Mouse (Mus musculus) layer of hippocampus, postnatal 36 days (tissue): ENCODE results near the gene Poc1a. TPM values are rescaled to one million over a fixed set of nuclear protein-coding genes. Genes with fewer than 3 reads are reported as not detected.
A peak's percentile ranks its signal among the peaks of the same experiment; 100 is the strongest.

Source experiments
- DNase-seq, 2 experiments: peaks; one replicate each; pipeline ENCODE4 v3.0.0; 2022
- total RNA-seq, 2 experiments: library from RNA; stranded (reverse); gene quantifications; 2 replicates each; pipeline ENCODE4 v1.2.3; 2021

The Poc1a gene
- total RNA-seq, 2 experiments from 2014 or later, result 10.6 to 12.2 TPM

DNA sequence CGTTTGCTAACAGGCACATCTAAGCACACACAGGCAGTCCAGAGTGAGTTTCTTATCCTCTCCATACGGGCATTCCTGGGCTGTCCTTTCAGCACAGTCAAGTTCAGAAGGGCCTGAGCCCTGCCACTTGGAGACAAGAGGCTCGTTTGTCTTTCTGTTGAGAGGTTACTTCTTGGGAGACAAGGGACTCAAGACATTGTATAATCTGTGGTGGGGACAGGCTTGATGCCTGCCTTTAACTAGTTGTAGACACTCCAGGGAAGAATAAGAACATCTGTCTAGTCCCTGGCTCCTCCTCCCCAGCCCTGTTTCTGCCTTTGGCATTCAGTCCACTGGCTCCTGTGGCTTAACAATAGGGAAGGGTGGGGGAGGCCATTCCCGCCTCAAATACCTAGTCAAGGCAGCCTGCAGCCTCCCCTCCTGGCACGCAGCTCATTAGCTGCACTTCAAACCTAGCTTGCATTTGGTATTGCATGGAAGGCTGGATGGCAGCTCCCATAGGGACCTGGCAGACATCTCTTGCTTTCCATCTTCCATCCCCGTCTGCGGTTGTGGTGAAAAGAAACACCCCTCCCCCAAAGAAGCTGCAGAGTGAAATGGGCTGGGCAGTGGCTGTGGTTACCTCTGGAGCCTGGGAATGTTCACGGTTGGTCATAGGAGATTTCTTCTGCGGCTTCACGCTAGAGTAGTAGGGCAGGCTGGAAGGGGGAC is 57.8 kb downstream of the Poc1a start:
- DNase-seq, result no peak

DNA sequence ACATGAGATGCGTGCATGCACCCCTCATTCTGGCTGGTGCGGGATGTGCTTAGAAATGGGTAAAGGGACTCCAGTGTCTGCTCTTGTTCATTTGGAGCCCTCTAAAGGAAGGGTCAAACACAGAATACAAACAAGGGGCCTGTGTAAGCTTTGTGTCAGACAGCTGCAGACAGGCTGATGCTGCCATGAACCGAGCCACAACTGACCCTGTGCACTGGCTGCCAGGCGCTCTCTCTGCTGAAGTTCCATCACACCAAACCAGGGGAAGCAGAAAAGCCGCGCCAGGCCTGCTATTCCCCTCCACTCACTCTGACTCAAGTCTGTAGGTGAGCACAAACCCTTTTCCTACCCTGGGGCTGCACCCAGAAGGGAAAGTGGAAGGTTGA is 58.3 kb downstream of the Poc1a start:
- DNase-seq, result no peak

DNA sequence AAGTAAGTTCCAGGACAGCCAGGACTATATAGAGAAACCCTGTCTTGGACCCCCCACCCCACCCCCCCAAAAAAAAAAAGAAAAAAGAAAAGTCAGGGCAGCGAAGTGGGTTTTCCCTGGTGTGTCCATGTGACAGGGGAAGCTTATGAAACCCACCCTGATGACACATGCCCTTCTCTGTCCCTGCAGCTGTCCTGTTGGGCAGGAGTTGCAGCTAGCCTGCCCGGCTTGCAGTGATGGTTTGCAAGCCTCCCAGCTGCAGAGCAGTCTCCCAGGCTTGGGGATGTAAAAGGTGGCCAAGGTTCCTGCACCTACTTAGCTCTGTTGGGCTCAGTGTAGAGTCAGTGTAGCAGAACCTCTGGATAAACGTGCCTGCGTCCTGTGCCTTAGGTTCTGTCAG is 58.9 kb downstream of the Poc1a start:
- no peak for DNase-seq

DNA sequence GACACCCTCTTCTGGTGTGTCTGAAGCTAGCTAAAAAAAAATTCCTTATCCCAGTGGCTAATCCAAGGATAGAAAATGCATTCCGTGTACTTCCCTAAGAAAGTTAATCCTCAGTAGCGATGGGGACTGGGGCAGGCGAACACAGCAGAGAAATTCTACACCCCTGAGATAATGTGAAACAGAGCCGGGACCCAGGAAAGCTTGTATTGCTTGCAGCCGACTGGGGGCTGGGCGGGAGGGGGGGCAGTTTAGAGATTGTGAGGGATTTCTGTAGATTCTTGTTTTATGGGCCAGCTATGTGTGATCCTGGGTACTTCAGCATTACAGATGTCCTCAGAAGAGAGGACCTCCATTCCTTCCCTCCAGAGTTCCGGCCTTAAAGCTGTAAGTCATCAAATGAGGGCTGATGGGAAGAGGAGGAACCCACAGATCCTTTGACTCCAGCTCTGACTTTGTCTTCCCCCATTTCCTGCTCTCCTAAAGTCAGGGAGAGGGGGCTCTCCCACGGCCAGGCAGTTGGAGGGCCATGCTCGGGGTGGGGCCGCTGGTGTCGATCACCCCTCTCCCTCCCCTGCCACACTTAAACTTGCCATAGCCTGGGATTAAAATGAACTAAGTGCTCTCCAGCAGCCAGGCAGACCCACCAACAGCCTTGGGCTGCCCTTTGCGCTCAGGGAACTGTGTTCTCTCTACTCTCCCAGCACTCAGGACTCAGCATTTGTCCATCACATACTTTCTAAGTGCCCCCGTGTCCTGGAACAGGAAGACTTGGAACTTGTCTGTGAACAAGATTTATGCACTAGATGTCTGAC is 59.8 kb downstream of the Poc1a start:
- DNase-seq, result no peak

DNA sequence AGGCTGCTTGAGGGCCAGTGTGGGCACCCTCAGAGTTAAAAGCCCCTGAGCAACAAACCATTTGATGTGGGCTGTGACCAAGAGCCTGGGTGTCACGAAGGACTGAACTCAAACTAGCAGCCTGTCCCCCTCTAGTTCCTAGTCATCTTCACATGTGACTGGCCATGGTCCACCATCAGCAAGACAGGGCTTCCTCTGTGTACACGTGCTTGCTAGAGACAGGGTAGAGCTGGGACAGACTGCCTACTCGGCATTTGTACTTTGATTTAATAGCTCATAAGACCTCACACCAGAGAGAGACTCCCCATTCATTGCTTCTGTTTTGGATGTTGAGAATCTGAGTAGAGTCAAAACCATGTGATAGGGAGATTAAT is 60.4 kb downstream of the Poc1a start:
- DNase-seq, result no peak

GRCm38 (mm10) chr9:106342573-106342972 is 61.7 kb downstream of the Poc1a start:
- no peak for DNase-seq

GRCm38 (mm10) chr9:106345167-106345566 is 64.3 kb downstream of the Poc1a start:
- no peak for DNase-seq

DNA sequence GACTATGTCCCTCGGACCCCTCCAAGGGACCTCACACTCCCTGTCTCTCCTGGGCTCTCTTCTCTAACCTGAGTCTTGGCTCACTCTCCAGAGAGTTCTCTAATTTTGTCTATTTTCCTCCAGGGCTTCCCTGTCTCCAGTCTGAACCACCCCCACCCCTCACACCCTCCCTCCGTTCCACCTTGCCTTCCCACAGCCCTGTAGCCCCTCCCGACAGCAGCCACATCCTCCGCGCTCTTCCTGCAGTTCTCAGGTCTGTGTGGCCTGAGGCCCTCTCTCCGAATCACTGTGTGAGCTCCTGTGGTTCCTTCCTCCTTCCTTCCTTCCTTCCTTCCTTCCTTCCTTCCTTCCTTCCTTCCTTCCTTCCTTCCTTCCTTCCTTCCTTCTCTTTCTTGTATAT is 64.8 kb downstream of the Poc1a start:
- DNase-seq, result no peak

- DNase-seq, result no peak
Measured at GRCm38 (mm10) chr9:106348281-106348680, 67.4 kb downstream of the Poc1a start.

DNA sequence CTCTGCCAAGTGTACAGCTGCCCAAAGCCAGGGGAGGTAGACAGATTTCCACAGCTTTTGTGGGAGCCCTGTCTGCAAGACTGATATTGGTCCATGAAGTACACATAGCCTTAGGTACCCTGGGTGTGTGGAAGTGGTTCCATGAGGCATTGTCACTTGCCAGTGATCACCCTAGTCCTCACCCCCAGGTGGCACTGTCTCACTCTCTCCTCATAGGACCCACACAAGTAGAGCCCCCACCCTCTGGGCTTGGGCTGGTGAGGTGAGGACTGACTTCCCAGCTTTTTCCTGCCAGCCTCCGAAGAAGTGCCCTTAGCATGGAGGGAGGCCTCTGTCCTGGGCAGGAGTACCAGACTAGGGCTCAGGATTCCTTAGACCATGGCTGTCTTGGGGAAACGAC is 68.2 kb downstream of the Poc1a start:
- no peak for DNase-seq

GRCm38 (mm10) chr9:106351178-106351577 is 70.3 kb downstream of the Poc1a start:
- DNase-seq, result no peak

- DNase-seq, result no peak
Measured at GRCm38 (mm10) chr9:106353779-106354178, 72.9 kb downstream of the Poc1a start.

GRCm38 (mm10) chr9:106354810-106355209 is 73.9 kb downstream of the Poc1a start:
- DNase-seq, result no peak

DNA sequence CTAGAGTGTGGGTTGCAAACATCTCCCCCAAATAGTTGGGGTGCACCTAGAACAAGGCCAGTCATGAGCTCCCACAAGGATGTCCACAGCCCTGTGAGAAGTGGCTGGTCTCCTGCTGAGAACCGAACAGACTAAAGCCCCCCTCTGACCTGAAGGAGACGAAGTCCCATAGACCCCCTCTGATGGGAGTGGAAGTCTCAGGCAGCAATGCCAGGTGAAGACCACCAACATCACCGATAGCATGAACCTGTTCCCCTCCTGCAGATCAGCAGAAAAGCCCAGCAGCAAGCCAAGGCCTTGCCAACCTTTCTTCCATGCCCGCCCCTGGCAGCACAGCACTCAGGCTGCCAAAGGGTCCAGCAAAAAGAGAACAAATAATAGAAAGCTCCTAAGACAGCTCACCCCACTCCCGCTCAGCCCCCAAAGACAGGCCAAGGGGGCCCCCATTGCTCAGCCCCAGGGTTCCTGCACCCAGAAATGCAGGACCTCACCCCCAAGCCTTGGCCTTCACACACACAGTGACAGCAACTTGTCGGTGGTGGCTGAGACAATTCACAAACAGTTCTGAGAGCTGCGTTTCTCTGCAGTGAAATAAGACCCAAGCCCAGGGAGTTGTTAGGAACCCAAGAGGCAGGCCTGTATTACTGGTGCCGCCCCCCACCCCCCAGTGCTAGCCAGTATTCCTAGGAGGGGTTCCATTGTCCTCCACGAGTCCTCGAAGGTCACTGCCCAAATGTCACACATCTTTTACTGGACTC is 74.5 kb downstream of the Poc1a start:
- no peak for DNase-seq

DNA sequence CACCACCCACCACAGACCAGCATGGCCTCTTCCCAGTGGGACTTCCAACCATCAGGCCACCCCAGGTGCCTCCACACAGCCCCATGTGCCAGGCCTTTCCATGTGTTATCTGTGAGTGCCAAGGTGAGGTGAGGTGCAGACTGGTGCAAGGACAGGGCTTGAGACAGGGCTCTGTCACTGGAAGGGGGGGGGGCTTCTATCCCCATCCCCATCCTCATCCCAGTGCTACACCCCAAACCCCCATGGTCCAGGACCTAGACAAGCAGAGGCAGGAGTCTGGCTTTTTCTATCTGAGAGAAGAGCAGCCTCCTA is 75.1 kb downstream of the Poc1a start:
- no peak for DNase-seq

DNA sequence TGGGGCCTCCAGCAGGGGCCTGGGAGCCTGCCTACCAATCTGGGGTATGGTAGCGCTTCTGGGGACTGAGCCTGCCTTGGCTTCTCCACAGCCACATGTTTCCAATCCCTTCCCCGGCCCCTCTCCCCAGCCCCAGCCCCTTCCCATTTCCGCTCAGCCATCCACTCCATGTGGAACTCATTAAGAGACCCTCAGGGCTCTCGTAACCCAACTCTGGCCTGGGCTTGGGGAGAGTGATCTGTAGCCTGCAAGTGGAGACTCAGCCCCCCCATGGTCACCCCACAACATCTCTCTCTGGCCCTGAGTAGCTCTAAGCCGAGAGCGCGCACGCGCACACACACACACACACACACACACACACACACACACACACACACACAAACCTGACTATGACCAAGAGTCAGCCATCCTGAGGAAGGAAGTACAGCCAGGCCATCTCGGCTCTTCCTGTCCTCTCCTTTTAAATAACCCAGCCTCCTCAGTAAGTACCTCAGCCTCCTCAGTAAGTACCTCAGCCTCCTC is 75.5 kb downstream of the Poc1a start:
- no peak for DNase-seq

GRCm38 (mm10) chr9:106357167-106357566 is 76.3 kb downstream of the Poc1a start:
- DNase-seq, result no peak

- no peak for DNase-seq
Measured at GRCm38 (mm10) chr9:106359297-106359696, 78.4 kb downstream of the Poc1a start.

DNA sequence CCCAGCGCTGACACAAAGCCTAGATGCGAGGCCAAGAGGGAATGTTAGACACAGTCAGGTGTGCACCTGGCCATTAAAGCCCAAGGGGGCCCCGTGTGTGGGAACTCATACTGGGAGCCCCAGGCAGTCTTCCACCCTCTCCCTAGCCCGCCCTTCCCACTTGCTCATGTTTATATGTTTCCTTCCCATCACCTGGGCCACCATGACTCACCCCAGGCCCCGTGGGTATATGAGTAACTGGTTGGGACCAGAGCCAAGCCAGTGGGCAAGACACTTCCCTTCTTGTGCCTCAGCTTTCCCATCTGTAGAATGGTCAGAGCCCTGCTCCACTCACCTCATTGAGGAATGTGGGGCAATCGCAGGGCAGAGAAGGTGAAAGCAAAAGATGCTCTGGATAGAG is 80.3 kb downstream of the Poc1a start:
- DNase-seq, result no peak

GRCm38 (mm10) chr9:106365333-106365732 is 84.5 kb downstream of the Poc1a start:
- no peak for DNase-seq

DNA sequence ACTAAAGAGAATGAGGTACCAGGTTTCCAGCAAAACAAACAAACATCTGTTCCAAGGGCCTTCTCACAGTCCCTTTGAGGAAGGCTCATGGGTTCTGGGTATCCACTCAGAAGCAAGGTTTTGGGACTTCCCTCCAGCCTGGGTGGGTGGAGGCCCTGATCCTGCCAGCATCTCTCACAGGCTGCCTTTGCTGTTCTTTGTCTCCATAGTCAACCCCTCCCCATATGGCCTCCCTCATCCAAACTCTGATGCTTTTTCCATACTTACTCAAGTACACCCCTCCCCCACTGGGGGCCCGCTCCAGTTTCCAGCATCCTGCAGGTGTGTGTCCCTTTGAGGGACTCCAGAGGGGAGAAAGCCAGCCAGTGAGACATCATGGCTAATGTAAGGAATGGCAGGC is 85.3 kb downstream of the Poc1a start:
- DNase-seq, result no peak

- DNase-seq, result no peak
Measured at GRCm38 (mm10) chr9:106367001-106367400, 86.1 kb downstream of the Poc1a start.

DNA sequence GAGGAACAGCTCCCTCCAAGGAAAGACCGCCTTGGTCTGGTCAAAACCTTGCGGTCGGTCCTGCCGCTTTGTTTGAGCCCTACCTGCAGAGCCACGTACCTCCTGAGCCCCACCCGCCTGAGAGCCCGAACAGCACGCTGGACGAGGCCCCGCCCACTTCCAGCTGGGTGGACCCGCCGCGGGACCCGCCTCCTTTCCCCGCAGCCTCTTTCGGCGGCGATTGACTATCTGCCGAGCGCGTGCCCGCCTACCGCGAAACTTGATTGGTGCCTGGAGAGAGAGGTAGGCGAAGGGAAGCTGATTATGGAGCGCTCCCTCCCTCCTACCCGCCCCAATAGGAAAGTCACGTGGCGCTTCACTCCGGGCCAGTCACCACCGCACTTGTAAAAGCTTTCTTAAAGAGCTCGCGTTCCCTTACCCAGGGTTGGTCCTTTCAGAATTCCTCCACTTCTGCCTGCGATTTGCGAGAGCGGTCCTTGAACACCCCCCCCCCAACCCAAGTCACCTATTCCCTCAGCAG is 86.8 kb downstream of the Poc1a start:
- DNase-seq, result peak; percentile 99
